Mouse (Mus musculus) liver, embryonic 13.5 days (tissue): Measurements from ENCODE around the gene Kcnj15. TPM values are rescaled to one million over a fixed set of nuclear protein-coding genes. Genes with fewer than 3 reads are reported as not detected.

Experiments used
- ATAC-seq: fragments of 200-750 bp; cut with Nextera tagmentation; 2 replicates; pipeline ENCODE4 v1.8.0; 2017; ENCODE audit warnings: low read depth, mild to moderate bottlenecking, moderate number of reproducible peaks, moderate library complexity
- DNase-seq: peaks from one replicate; pipeline ENCODE4 v3.0.0; 2022
- H3K27ac ChIP-seq: fragments of 300-500 bp; sonication (generic); 2 replicates; pipeline ENCODE4 v1.5.1; 2015; ENCODE audit warnings: moderate library complexity, mild to moderate bottlenecking, inconsistent platforms
- H3K27me3 ChIP-seq: fragments of 300-500 bp; sonication (generic); 2 replicates; pipeline ENCODE4 v1.6.1; 2015; ENCODE audit warnings: mild to moderate bottlenecking, inconsistent platforms
- H3K36me3 ChIP-seq: fragments of 300-500 bp; sonication (generic); 2 replicates; pipeline ENCODE4 v1.6.1; 2015; ENCODE audit warnings: mild to moderate bottlenecking, inconsistent platforms
- H3K4me1 ChIP-seq: fragments of 300-500 bp; sonication (generic); replicated peaks from 2 replicates; pipeline ENCODE4 v1.6.1; 2015; ENCODE audit warnings: inconsistent platforms
- H3K4me2 ChIP-seq: fragments of 300-500 bp; sonication (generic); 2 replicates; pipeline ENCODE4 v1.6.1; 2015; ENCODE audit warnings: inconsistent platforms, mild to moderate bottlenecking, moderate library complexity
- H3K4me3 ChIP-seq: fragments of 300-500 bp; sonication (generic); replicated peaks from 2 replicates; pipeline ENCODE4 v1.5.1; 2015; ENCODE audit warnings: mild to moderate bottlenecking, inconsistent platforms
- H3K9ac ChIP-seq: fragments of 300-500 bp; sonication (generic); 2 replicates; pipeline ENCODE4 v1.6.1; 2015; ENCODE audit warnings: mild to moderate bottlenecking, inconsistent platforms
- H3K9me3 ChIP-seq: fragments of 300-500 bp; sonication (generic); replicated peaks from 2 replicates; pipeline ENCODE4 v1.6.1; 2016; ENCODE audit warnings: inconsistent platforms
- WGBS: fragments of 180-500 bp; shearing (Covaris S2); methylation state at CpG from one replicate; pipeline ENCODE4 v1.1.7; 2015; ENCODE audit not compliant: insufficient replicate concordance; 5-methylcytosine and 5-hydroxymethylcytosine counted together
- polyA plus RNA-seq: library from polyadenylated mRNA; unstranded; fragments of >200 nt; fragmentation: Nextera tagmentation; extraction: Ambion mirVana; gene quantifications from 2 replicates; pipeline ENCODE4 v1.2.1, GENCODE M21; 2015

Gene Kcnj15
- polyA plus RNA-seq, 1 experiment from 2014 or later, result 0.12 TPM

GRCm38 (mm10) chr16:95223435-95223834, 33.9 kb upstream of the Kcnj15 start:
- no peak overlapping the region for H3K4me3 ChIP-seq
- ATAC-seq, result no peak
- no peaks in the 10 kb centered on the region for H3K36me3 ChIP-seq
- H3K9ac ChIP-seq, result no peak overlapping the region
- no peaks in the 10 kb centered on the region for H3K9me3 ChIP-seq
- H3K4me1 ChIP-seq, result no peaks in the 10 kb centered on the region
- DNase-seq, result no peak
- WGBS, result 64% methylated on average over 8 of the region's 8 CpGs
- H3K27me3 ChIP-seq, result no peaks in the 10 kb centered on the region
- no peak overlapping the region for H3K27ac ChIP-seq
- H3K4me2 ChIP-seq, result no peak overlapping the region

GRCm38 (mm10) chr16:95225285-95225684, 32.1 kb upstream of the Kcnj15 start:
- no peaks in the 10 kb centered on the region for H3K36me3 ChIP-seq
- no peaks in the 10 kb centered on the region for H3K9me3 ChIP-seq
- H3K4me1 ChIP-seq, result no peaks in the 10 kb centered on the region
- H3K9ac ChIP-seq, result no peak overlapping the region
- DNase-seq (no peak), ATAC-seq (no peak)
- H3K27me3 ChIP-seq, result no peaks in the 10 kb centered on the region
- WGBS, result 58% methylated on average over 7 of the region's 7 CpGs
- H3K4me3 ChIP-seq, result no peak overlapping the region
- H3K27ac ChIP-seq, result no peak overlapping the region
- no peak overlapping the region for H3K4me2 ChIP-seq

GRCm38 (mm10) chr16:95231768-95232167, 25.6 kb upstream of the Kcnj15 start:
- ATAC-seq, result no peak
- H3K9ac ChIP-seq, result no peak overlapping the region
- no peaks in the 10 kb centered on the region for H3K36me3 ChIP-seq
- H3K4me2 ChIP-seq, result no peak overlapping the region
- no peak overlapping the region for H3K27ac ChIP-seq
- no peaks in the 10 kb centered on the region for H3K27me3 ChIP-seq
- no peak overlapping the region for H3K4me3 ChIP-seq
- 60% methylated on average over 4 of the region's 4 CpGs for WGBS
- H3K9me3 ChIP-seq, result no peaks in the 10 kb centered on the region
- H3K4me1 ChIP-seq, result no peaks in the 10 kb centered on the region
- DNase-seq, result no peak

GRCm38 (mm10) chr16:95234891-95235548, 22.3 kb upstream of the Kcnj15 start:
- Histone ChIP-seq H3K27ac (no peak overlapping the region), H3K27me3 (no peaks in the 10 kb centered on the region), H3K4me3 (no peak overlapping the region), H3K36me3 (no peaks in the 10 kb centered on the region), H3K4me1 (no peaks in the 10 kb centered on the region), H3K9ac (no peak overlapping the region), H3K4me2 (no peak overlapping the region), H3K9me3 (no peaks in the 10 kb centered on the region)
- ATAC-seq, result no peak
- DNase-seq, result no peak
- 63% methylated on average over 2 of the region's 2 CpGs for WGBS

- 46% methylated on average over 7 of the region's 7 CpGs for WGBS
- no peak for ATAC-seq
- DNase-seq, result no peak
Observed at GRCm38 (mm10) chr16:95239209-95239925, 18.0 kb upstream of the Kcnj15 start.

GRCm38 (mm10) chr16:95240688-95241087, 16.7 kb upstream of the Kcnj15 start:
- Histone ChIP-seq H3K27ac (no peak overlapping the region), H3K9me3 (no peaks in the 10 kb centered on the region), H3K36me3 (no peaks in the 10 kb centered on the region), H3K4me3 (no peak overlapping the region), H3K4me2 (no peak overlapping the region), H3K4me1 (peaks cover 4% of the 10 kb centered on the region; the same call in 1 of the 2 replicates), H3K27me3 (no peaks in the 10 kb centered on the region), H3K9ac (no peak overlapping the region)
- no peak for ATAC-seq
- 50% methylated on average over 5 of the region's 5 CpGs for WGBS
- no peak for DNase-seq

More at GRCm38 (mm10) chr16:95239209-95239925, 18.0 kb upstream of the Kcnj15 start:
- no peak overlapping the region for H3K4me3 ChIP-seq
- H3K4me2 ChIP-seq, result no peak overlapping the region
- H3K9ac ChIP-seq, result no peak overlapping the region
- H3K9me3 ChIP-seq, result no peaks in the 10 kb centered on the region
- H3K27ac ChIP-seq, result no peak overlapping the region
- H3K4me1 ChIP-seq, result no peaks in the 10 kb centered on the region
- H3K27me3 ChIP-seq, result no peaks in the 10 kb centered on the region
- no peaks in the 10 kb centered on the region for H3K36me3 ChIP-seq

GRCm38 (mm10) chr16:95241581-95241980, 15.8 kb upstream of the Kcnj15 start:
- DNase-seq, result no peak
- H3K27me3 ChIP-seq, result no peaks in the 10 kb centered on the region
- WGBS, result 58% methylated on average over 4 of the region's 4 CpGs

GRCm38 (mm10) chr16:95242114-95242513, 15.2 kb upstream of the Kcnj15 start:
- Histone ChIP-seq H3K9me3 (no peaks in the 10 kb centered on the region), H3K27ac (no peak overlapping the region), H3K27me3 (no peaks in the 10 kb centered on the region), H3K9ac (no peak overlapping the region), H3K36me3 (no peaks in the 10 kb centered on the region), H3K4me3 (no peak overlapping the region), H3K4me1 (peaks cover 4% of the 10 kb centered on the region; the same call in 1 of the 2 replicates), H3K4me2 (no peak overlapping the region)
- ATAC-seq (no peak), DNase-seq (no peak)
- 60% methylated on average over 4 of the region's 4 CpGs for WGBS

More at GRCm38 (mm10) chr16:95241581-95241980, 15.8 kb upstream of the Kcnj15 start:
- Histone ChIP-seq H3K4me3 (no peak overlapping the region), H3K4me2 (no peak overlapping the region), H3K4me1 (peaks cover 4% of the 10 kb centered on the region; the same call in 1 of the 2 replicates), H3K36me3 (no peaks in the 10 kb centered on the region), H3K9ac (no peak overlapping the region), H3K27ac (no peak overlapping the region), H3K9me3 (no peaks in the 10 kb centered on the region)
- no peak for ATAC-seq

- Histone ChIP-seq H3K9ac (no peak overlapping the region), H3K27me3 (no peaks in the 10 kb centered on the region), H3K36me3 (no peaks in the 10 kb centered on the region), H3K9me3 (no peaks in the 10 kb centered on the region), H3K27ac (no peak overlapping the region), H3K4me1 (peaks cover 4% of the 10 kb centered on the region; the same call in 1 of the 2 replicates), H3K4me2 (no peak overlapping the region), H3K4me3 (no peak overlapping the region)
- DNase-seq, result no peak
- ATAC-seq, result no peak
- 63% methylated on average over 1 of the region's 1 CpGs for WGBS
Observed at GRCm38 (mm10) chr16:95243401-95243800, 14.0 kb upstream of the Kcnj15 start.

- WGBS, result 37% methylated on average over 12 of the region's 12 CpGs
- Histone ChIP-seq H3K4me3 (no peak overlapping the region), H3K9me3 (no peaks in the 10 kb centered on the region), H3K36me3 (no peaks in the 10 kb centered on the region), H3K9ac (no peak overlapping the region), H3K27ac (no peak overlapping the region), H3K4me2 (no peak overlapping the region), H3K27me3 (no peaks in the 10 kb centered on the region), H3K4me1 (peaks cover 4% of the 10 kb centered on the region; the same call in 1 of the 2 replicates)
- DNase-seq (no peak), ATAC-seq (no peak)
Observed at GRCm38 (mm10) chr16:95244626-95245303, 12.6 kb upstream of the Kcnj15 start.

- H3K4me2 ChIP-seq, result no peak overlapping the region
- no peaks in the 10 kb centered on the region for H3K27me3 ChIP-seq
- no peak overlapping the region for H3K4me3 ChIP-seq
- H3K4me1 ChIP-seq, result peaks cover 4% of the 10 kb centered on the region; the same call in 1 of the 2 replicates
- H3K36me3 ChIP-seq, result no peaks in the 10 kb centered on the region
- no peaks in the 10 kb centered on the region for H3K9me3 ChIP-seq
- H3K9ac ChIP-seq, result no peak overlapping the region
- no peak for DNase-seq
- 38% methylated on average over 3 of the region's 3 CpGs for WGBS
- ATAC-seq, result no peak
- no peak overlapping the region for H3K27ac ChIP-seq
Observed at GRCm38 (mm10) chr16:95245499-95245898, 11.9 kb upstream of the Kcnj15 start.
